21 mouse cellular contexts compared by ENCODE assay signal in the genomic region with DNA sequence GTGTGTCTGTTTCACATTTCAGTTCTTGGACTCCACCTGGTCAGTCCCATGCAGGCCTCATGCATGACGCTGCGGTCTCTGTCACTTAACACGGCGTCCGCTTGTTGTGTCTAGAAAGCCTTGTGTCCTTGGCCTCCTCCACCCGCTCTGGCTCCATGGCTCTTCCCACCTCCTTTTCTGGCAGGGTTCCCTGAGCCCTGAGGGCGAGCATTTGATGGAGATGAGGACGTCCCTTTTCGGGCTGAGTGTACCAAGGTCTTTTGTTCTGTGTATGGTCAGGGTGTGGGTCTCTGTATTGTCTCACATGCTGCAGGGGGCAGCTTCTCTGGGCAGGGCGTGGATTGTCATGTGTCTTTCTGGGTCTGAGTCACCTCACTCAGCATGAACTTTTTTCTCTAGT.
A peak's percentile ranks its signal among the peaks of the same experiment; 100 is the strongest.
DNase-seq lines count a peak whose midpoint lies in the region; ATAC-seq and TF ChIP-seq lines count a peak whose summit lies in the region.
"Had no signal": no experiment of that assay in that cellular context is flagged by ENCODE, and none has a peak within 500 bp of the region (broad histone marks: within the 10 kb centered on the region; RNA-seq: fewer than 3 reads in every experiment).

No protein-coding gene starts in this region.

- H3K27ac ChIP-seq in ES-Bruce4 (ENCODE audit: insufficient read depth, low read length): peak overlapping the region; percentile 17; the same call in 1 of the 2 replicates
- no peak overlapping the region for H3K27ac ChIP-seq in forebrain, embryonic 16.5 days (ENCODE audit: low read length)
- H3K27ac ChIP-seq: embryonic facial prominence, embryonic 13.5 days; hindbrain, embryonic 10.5 days; kidney, postnatal 0 days; midbrain, embryonic 13.5 days; neural tube, embryonic 12.5 days had no signal

- TF ChIP-seq EP300 in ES-Bruce4 (IDR thresholded peaks at IDR 0.05; ENCODE audit: insufficient read depth, low read depth, low read length): peak; percentile 81

- no peak for ATAC-seq in cerebellum, adult (ENCODE audit: insufficient number of reproducible peaks, low FRiP score, low TSS enrichment)
- no peak for ATAC-seq in forebrain, embryonic 16.5 days
- ATAC-seq: forebrain, embryonic 14.5 days; liver, postnatal 0 days; midbrain, embryonic 13.5 days; Patski had no signal

- no peaks in the 10 kb centered on the region for H3K27me3 ChIP-seq in ES-Bruce4 (ENCODE audit: control insufficient read depth, insufficient read depth, low read length, poor library complexity, severe bottlenecking)
- H3K27me3 ChIP-seq in forebrain, embryonic 16.5 days (replicated peaks; ENCODE audit: control insufficient read depth, insufficient read depth, low read length): no peaks in the 10 kb centered on the region
- H3K27me3 ChIP-seq: CH12.LX; embryonic facial prominence, embryonic 13.5 days; midbrain, embryonic 13.5 days; neural tube, embryonic 12.5 days; Patski had no signal

- H3K4me2 ChIP-seq in forebrain, embryonic 16.5 days (ENCODE audit: low read length): no peak overlapping the region
- H3K4me2 ChIP-seq: embryonic facial prominence, embryonic 13.5 days; midbrain, embryonic 13.5 days; neural tube, embryonic 12.5 days had no signal

- no peak overlapping the region for H3K4me3 ChIP-seq in ES-Bruce4 (ENCODE audit: low read depth, low read length)
- no peak overlapping the region for H3K4me3 ChIP-seq in forebrain, embryonic 16.5 days (replicated peaks; ENCODE audit: low read length)
- H3K4me3 ChIP-seq: embryonic facial prominence, embryonic 13.5 days; hindbrain, embryonic 10.5 days; midbrain, embryonic 13.5 days; neural tube, embryonic 12.5 days had no signal

- no peaks in the 10 kb centered on the region for H3K36me3 ChIP-seq in ES-Bruce4 (ENCODE audit: control insufficient read depth, insufficient read depth, low read length, poor library complexity, severe bottlenecking)
- H3K36me3 ChIP-seq in forebrain, embryonic 16.5 days (ENCODE audit: control insufficient read depth, insufficient read depth): no peaks in the 10 kb centered on the region
- H3K36me3 ChIP-seq: embryonic facial prominence, embryonic 13.5 days; hindbrain, embryonic 10.5 days; neural tube, embryonic 12.5 days had no signal

- no peak for TF ChIP-seq CTCF in ES-Bruce4 (IDR thresholded peaks at IDR 0.05; ENCODE audit: low read depth, low read length)

- TF ChIP-seq POLR2A in ES-Bruce4 (IDR thresholded peaks at IDR 0.05; ENCODE audit: insufficient read depth, low read length): no peak

- no peak overlapping the region for H3K9ac ChIP-seq in ES-Bruce4 (ENCODE audit: low read depth, poor library complexity, severe bottlenecking)
- H3K9ac ChIP-seq in forebrain, embryonic 16.5 days (replicated peaks; ENCODE audit: low read depth, low read length): no peak overlapping the region
- H3K9ac ChIP-seq: embryonic facial prominence, embryonic 13.5 days; liver, postnatal 0 days; midbrain, embryonic 13.5 days; neural tube, embryonic 12.5 days had no signal

- peak; percentile 34 to 49 for DNase-seq in cerebellum, postnatal 25 days
- peak; percentile 89 for DNase-seq in ZHBTc4 (ENCODE audit: low read depth, low spot score)
- peak; percentile 23 for DNase-seq in brain, adult 2 months (ENCODE audit: low read depth, low spot score)
- no peak for DNase-seq in layer of hippocampus, postnatal 25 days (ENCODE audit: extremely low spot score in 1 of 2, low spot score in 1 of 2)
- DNase-seq: cerebellum, adult 8-10 months; kidney, adult 18-20 months; liver, postnatal 0 days; lung, postnatal 10 days; right cerebral cortex, adult 18-20 months; thymus, postnatal 36 days had no signal

- H3K4me1 ChIP-seq in ES-Bruce4 (ENCODE audit: control insufficient read depth, insufficient read depth, low read length): peaks cover 8% of the 10 kb centered on the region
- H3K4me1 ChIP-seq in forebrain, embryonic 16.5 days (replicated peaks; ENCODE audit: control insufficient read depth, insufficient read depth, low read length): no peaks in the 10 kb centered on the region
- H3K4me1 ChIP-seq: midbrain, embryonic 13.5 days; neural tube, embryonic 12.5 days had no signal

- WGBS in forebrain, embryonic 16.5 days: 61% methylated on average over 10 of the region's 10 CpGs

- H3K9me3 ChIP-seq in ES-Bruce4 (replicated peaks; ENCODE audit: control insufficient read depth, insufficient read depth, low read length, poor library complexity, severe bottlenecking): no peaks in the 10 kb centered on the region
- H3K9me3 ChIP-seq in forebrain, embryonic 16.5 days (ENCODE audit: control insufficient read depth, low read length): no peaks in the 10 kb centered on the region
- H3K9me3 ChIP-seq: embryonic facial prominence, embryonic 13.5 days; hindbrain, embryonic 10.5 days; midbrain, embryonic 13.5 days; neural tube, embryonic 12.5 days had no signal

Comparison
In these comparisons a context has a peak if more than half of its experiments do, and no peak if none do; other contexts are left out.
1. DNase-seq: peak in cerebellum, postnatal 25 days (2 of 2), ZHBTc4 (single experiment) and brain, adult 2 months (single experiment); none in layer of hippocampus, postnatal 25 days (0 of 2).